Mouse (Mus musculus) midbrain, embryonic 11.5 days (tissue): ENCODE results near the gene Gm21985. TPM values are rescaled to one million over a fixed set of nuclear protein-coding genes. Genes with fewer than 3 reads are reported as not detected.

Source experiments
- ATAC-seq: fragments of 200-750 bp; cut with Nextera tagmentation; 2 replicates; pipeline ENCODE4 v1.8.0; 2017; ENCODE audit warnings: moderate TSS enrichment, moderate library complexity; ENCODE audit not compliant: low FRiP score
- DNase-seq: peaks from one replicate; pipeline ENCODE4 v3.0.0; 2015; ENCODE audit warnings: low spot score; ENCODE audit errors: missing footprints
- H3K27ac ChIP-seq: fragments of 300-500 bp; sonication (generic); 2 replicates; pipeline ENCODE4 v1.5.1; 2014; ENCODE audit warnings: low read depth, low read length
- H3K27me3 ChIP-seq: fragments of 300-500 bp; sonication (generic); 2 replicates; pipeline ENCODE4 v1.6.1; 2014; ENCODE audit warnings: mild to moderate bottlenecking, low read length, moderate library complexity, mixed read lengths; ENCODE audit not compliant: control insufficient read depth, insufficient read depth
- H3K36me3 ChIP-seq: fragments of 300-500 bp; sonication (generic); 2 replicates; pipeline ENCODE4 v1.6.1; 2014; ENCODE audit warnings: mild to moderate bottlenecking, low read length, moderate library complexity, mixed read lengths; ENCODE audit not compliant: control insufficient read depth, insufficient read depth
- H3K4me1 ChIP-seq: fragments of 300-500 bp; sonication (generic); 2 replicates; pipeline ENCODE4 v1.6.1; 2014; ENCODE audit warnings: low read length; ENCODE audit not compliant: control insufficient read depth, insufficient read depth
- H3K4me2 ChIP-seq: fragments of 300-500 bp; sonication (generic); 2 replicates; pipeline ENCODE4 v1.6.1; 2014; ENCODE audit warnings: mild to moderate bottlenecking, moderate library complexity
- H3K4me3 ChIP-seq: fragments of 300-500 bp; sonication (generic); 2 replicates; pipeline ENCODE4 v1.5.1; 2014; ENCODE audit warnings: low read depth, low read length
- H3K9ac ChIP-seq: fragments of 300-500 bp; sonication (generic); 2 replicates; pipeline ENCODE4 v1.6.1; 2014; ENCODE audit warnings: low read length
- H3K9me3 ChIP-seq: fragments of 300-500 bp; sonication (generic); 2 replicates; pipeline ENCODE4 v1.6.1; 2016; ENCODE audit warnings: low read length; ENCODE audit not compliant: control insufficient read depth
- WGBS: fragments of 180-500 bp; shearing (Covaris S2); extraction: QIAGEN DNeasy Blood & Tissue Kit; methylation state at CpG from one replicate; pipeline ENCODE4 v1.1.7; 2014; 5-methylcytosine and 5-hydroxymethylcytosine counted together
- polyA plus RNA-seq: library from polyadenylated mRNA; unstranded; fragments of >200 nt; fragmentation: Nextera tagmentation; extraction: Ambion mirVana; gene quantifications from 2 replicates; pipeline ENCODE4 v1.2.1, GENCODE M21; 2014

Gm21985 gene
- polyA plus RNA-seq, 1 experiment from 2014 or later = not detected

DNA sequence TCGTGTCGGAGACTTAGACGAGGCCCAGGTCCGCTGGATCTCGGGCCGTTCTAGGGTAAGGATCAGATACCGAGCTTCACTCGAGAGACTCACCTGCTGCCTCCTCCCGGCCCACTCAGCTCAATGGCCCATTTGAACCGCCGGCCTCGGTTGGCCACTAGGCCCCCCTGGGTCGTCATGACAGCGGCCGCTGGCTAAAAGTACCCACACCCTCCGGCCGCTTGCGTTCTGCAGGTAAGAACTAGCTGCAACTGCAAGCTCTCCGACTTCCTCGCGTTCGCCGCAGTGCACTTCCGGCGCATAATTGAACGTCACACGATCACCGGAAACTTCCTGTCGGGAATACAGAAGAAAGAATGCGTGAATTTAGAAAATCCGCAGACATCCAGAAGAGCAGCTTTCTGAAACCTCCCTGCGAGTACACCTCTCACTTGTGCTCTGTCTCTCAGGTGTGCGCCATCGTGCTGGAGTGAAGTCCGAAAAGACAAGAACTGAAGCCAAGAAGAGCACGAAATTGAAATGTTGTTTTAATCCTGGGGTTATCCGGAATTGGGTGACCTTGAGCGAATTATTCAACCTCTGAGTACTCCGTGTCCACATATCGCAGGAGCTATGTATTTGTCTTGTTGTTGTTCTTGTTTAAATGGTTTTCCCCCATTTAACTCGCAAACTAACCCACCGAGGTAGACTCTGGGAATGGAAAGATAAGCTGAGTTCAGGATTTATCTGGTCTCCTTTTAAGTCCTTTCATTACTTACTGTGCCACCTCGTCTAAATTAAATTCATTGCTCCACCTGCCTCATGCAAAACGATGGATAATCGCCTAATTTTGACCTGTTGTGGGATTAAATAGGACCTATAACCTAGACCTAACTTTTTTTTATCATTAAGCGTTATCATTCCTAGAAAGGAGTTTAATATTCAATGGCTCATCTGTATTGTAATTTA is 101.9 kb downstream of the Gm21985 start, which contains the start of gene Emc4:
TSS of gene Emc4 (minus strand) at position 302 of the 948 bp plus-strand sequence.
- DNase-seq (peak; percentile 99), ATAC-seq (peak; percentile 87)
- Histone ChIP-seq H3K36me3 (peaks cover 4% of the 10 kb centered on the region; the same call in 1 of the 2 replicates), H3K9me3 (no peaks in the 10 kb centered on the region), H3K9ac (peak within 1 kb of the TSS; percentile 87), H3K4me1 (peaks cover 5% of the 10 kb centered on the region), H3K4me3 (peak within 1 kb of the TSS; percentile 93), H3K4me2 (peak within 1 kb of the TSS; percentile 87), H3K27ac (peak within 1 kb of the TSS; percentile 37; the same call in 1 of the 2 replicates), H3K27me3 (no peaks in the 10 kb centered on the region)
- 2% methylated on average over 46 of the region's 46 CpGs for whole genome bisulfite sequencing

DNA sequence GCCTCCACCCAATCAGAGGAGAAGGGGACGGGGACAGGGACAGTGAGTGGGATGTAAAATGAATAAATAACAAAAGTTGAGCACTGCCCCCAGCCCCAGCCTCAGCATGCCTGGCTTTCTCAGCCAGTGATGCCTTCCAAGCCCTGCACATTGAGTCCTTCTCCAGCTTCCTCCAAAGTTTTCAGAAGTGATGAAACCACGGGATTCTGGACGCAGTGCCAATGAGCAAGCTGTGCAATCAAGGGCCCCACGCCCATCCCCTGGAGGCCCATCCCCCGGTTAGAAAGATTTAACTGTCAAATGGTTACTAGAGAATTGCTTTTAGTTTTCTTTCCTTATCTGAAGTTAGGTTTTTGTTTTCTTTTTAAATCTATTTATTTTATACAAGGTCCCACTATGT is 103.8 kb downstream of the Gm21985 start:
- H3K27ac ChIP-seq = no peak overlapping the region
- no peaks in the 10 kb centered on the region for H3K36me3 ChIP-seq
- DNase-seq (no peak), ATAC-seq (no peak)
- 77% methylated on average over 5 of the region's 5 CpGs for WGBS
- H3K9me3 ChIP-seq = no peaks in the 10 kb centered on the region
- H3K27me3 ChIP-seq = no peaks in the 10 kb centered on the region
- H3K9ac ChIP-seq = no peak overlapping the region
- H3K4me2 ChIP-seq = no peak overlapping the region
- peaks cover 5% of the 10 kb centered on the region for H3K4me1 ChIP-seq
- no peak overlapping the region for H3K4me3 ChIP-seq

DNA sequence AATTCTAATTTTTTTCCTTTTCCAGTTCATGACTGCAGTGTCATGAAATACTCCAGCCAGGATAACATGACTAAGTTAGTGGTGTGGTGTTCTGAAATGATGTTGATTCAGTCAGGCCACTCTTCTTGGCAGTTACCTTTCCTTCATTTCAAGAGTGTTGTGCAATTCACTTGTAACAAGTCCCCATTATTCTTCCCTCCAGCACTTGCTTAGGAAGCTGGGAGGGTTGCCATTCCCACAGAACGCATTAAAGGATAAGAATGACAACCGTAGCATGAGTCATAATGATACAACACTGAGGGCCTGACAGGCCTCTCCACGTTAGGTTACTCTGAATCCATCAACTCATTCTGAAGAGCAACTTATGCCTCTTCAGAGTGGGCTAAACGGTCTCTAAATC is 107.0 kb downstream of the Gm21985 start:
- 56% methylated on average over 4 of the region's 4 CpGs for WGBS
- Histone ChIP-seq H3K27me3 (no peaks in the 10 kb centered on the region), H3K4me3 (no peak overlapping the region), H3K36me3 (no peaks in the 10 kb centered on the region), H3K9ac (no peak overlapping the region), H3K4me1 (no peaks in the 10 kb centered on the region), H3K9me3 (no peaks in the 10 kb centered on the region), H3K27ac (no peak overlapping the region), H3K4me2 (no peak overlapping the region)
- ATAC-seq = no peak
- no peak for DNase-seq

DNA sequence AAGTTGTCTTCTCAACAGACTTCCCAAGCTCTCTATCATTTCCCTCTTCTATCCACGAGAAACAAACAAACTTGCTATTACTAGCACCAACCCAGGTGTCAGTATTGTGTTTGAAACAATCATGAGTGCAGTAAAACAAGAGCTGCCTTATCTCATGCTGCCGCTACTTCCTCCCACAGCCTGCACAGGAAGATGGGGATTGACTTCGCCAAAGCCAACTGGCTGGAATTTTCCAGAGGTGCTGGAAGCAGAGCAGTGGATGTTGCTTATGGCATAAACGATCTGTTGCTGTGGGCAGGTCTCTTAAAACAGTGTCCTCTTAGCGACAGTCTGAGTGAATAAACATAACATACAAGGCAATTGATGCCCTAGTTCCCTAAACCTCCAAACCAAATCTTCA is 108.5 kb downstream of the Gm21985 start:
- Histone ChIP-seq H3K36me3 (no peaks in the 10 kb centered on the region), H3K4me3 (no peak overlapping the region), H3K4me2 (no peak overlapping the region), H3K27me3 (no peaks in the 10 kb centered on the region), H3K27ac (no peak overlapping the region), H3K9ac (no peak overlapping the region), H3K9me3 (no peaks in the 10 kb centered on the region), H3K4me1 (no peaks in the 10 kb centered on the region)
- DNase-seq (no peak), ATAC-seq (no peak)
- WGBS = 68% methylated on average over 5 of the region's 5 CpGs

DNA sequence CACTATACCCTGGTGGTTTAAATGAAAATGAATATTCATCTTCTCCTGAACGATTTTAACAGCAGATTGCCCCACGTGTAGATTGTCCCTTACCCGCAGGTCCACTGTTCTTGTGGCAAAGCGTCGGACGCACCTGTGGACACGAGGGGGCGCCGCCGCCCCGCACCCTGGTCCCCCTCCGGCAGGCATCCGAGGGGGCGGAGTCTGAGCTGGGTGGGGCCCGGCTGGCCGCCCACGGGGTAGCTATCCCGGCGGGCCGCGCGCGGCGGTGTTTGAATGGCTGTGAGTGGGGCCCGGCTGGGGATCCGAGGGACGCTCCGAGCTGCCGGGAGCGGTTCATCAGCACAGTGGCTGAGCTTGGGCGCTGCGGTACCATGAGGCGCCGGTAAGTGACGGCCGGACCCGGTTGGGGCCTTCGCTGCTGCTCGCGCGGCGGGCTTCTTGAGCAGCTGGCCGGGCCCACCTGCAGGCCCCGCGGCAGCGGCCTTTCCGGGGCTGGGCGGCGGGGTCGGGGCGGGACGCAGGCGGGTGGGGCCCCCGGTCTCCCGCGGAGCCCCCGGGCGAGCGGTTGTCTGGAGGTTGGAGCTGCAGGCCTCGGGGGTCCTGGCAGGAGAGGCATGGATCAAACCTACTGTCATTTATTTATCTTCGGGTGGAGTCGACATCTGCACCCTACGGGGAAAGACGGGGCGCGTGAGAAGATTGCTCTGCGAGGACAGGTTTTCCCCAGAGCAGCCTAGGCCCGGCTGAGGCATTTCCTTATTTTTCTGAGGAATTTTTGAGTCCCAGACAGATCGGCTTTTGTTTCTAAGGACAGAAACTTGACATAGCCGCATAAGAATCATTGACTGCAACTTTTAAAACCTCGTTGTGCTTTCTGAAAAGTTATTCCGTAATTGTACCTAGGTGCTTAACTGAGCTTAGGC is 113.1 kb downstream of the Gm21985 start, which contains the start of gene Katnbl1:
TSS of gene Katnbl1 (plus strand) at position 239 of the 926 bp plus-strand sequence.
- no peaks in the 10 kb centered on the region for H3K9me3 ChIP-seq
- no peaks in the 10 kb centered on the region for H3K27me3 ChIP-seq
- no peaks in the 10 kb centered on the region for H3K36me3 ChIP-seq
- under 1% methylated on average over 66 of the region's 72 CpGs for WGBS
- DNase-seq = peak; percentile 99
- H3K4me1 ChIP-seq = peaks cover 12% of the 10 kb centered on the region
- peak within 1 kb of the TSS; percentile 95 for H3K4me3 ChIP-seq
- H3K9ac ChIP-seq = peak within 1 kb of the TSS; percentile 96
- ATAC-seq = peak; percentile 100
- peak within 1 kb of the TSS; percentile 80 for H3K27ac ChIP-seq
- peak within 1 kb of the TSS; percentile 70 for H3K4me2 ChIP-seq

DNA sequence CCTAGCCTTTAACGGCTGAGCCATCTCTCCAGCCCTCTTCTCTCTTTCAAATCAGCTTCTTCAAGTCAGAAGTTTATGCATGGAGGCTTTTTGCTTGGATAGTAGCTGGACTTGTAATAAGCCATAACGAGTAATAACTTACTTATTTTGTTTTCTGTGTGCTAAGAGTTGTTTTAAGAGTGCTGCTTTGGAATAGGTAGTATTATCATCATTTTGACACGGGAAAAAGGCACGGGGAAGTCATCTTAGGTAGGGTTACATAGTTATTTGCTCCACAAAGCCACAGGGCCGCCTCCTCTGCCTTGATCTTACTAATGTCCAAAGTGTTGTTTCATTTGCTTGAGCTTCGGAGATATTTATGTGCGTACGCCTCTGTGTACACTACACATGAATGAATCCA is 114.0 kb downstream of the Gm21985 start:
- DNase-seq (peak; percentile 83), ATAC-seq (no peak)
- Histone ChIP-seq H3K36me3 (no peaks in the 10 kb centered on the region), H3K4me2 (peak overlapping the region; percentile 70), H3K4me3 (peak overlapping the region; percentile 95), H3K9ac (peak overlapping the region; percentile 96), H3K9me3 (no peaks in the 10 kb centered on the region), H3K27me3 (no peaks in the 10 kb centered on the region), H3K4me1 (peaks cover 12% of the 10 kb centered on the region), H3K27ac (no peak overlapping the region)
- WGBS = 65% methylated on average over 8 of the region's 8 CpGs

DNA sequence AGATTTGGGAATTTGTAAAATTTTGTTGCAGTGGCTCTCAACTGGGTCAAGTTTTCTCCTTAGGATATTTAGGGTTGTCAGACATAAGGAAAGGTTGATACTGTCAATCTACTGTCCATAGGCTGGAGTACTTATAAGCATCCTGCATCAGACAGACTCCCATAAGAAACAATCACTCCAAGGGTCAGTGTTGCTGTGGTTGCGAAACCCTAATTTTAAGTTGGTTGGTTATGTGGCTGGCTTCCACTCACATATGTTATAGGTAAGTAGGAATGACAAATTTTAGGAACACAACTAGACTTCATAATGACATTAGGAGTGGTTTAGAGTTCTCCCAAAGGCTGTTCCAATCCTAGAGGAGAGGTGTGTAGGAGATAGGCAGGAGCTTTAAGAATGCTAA is 115.1 kb downstream of the Gm21985 start:
- ATAC-seq (no peak), DNase-seq (no peak)
- no peak overlapping the region for H3K4me2 ChIP-seq
- H3K27ac ChIP-seq = no peak overlapping the region
- no peak overlapping the region for H3K4me3 ChIP-seq
- H3K36me3 ChIP-seq = no peaks in the 10 kb centered on the region
- peaks cover 12% of the 10 kb centered on the region for H3K4me1 ChIP-seq
- 90% methylated on average over 1 of the region's 1 CpGs for WGBS
- no peaks in the 10 kb centered on the region for H3K9me3 ChIP-seq
- H3K27me3 ChIP-seq = no peaks in the 10 kb centered on the region
- H3K9ac ChIP-seq = no peak overlapping the region

DNA sequence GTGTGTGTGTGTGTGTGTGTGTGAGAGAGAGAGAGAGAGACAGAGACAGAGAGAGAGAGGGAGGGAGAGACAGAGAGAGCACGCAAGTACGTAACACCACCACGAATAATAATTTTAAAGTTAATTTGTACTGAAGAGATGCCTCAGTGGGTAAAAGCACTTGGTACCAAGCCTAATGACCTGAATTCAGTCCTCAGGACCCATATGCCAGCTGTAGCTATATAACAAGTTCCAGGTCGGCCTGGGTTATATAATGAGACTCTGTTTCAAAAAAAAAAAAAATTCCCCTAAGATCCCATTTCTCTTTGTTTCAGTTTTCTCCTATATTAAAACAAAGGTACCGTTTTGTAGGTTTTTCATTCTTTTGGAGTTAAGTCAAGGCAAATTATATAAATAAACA is 124.7 kb downstream of the Gm21985 start:
- H3K9me3 ChIP-seq = no peaks in the 10 kb centered on the region
- no peaks in the 10 kb centered on the region for H3K27me3 ChIP-seq
- H3K36me3 ChIP-seq = no peaks in the 10 kb centered on the region
- no peak overlapping the region for H3K4me2 ChIP-seq
- no peak overlapping the region for H3K9ac ChIP-seq
- H3K4me3 ChIP-seq = no peak overlapping the region
- ATAC-seq = no peak
- DNase-seq = no peak
- no peaks in the 10 kb centered on the region for H3K4me1 ChIP-seq
- 94% methylated on average over 5 of the region's 5 CpGs for WGBS
- H3K27ac ChIP-seq = no peak overlapping the region
